Mouse (Mus musculus): ENCODE measurements around the gene Clec4a1. TPM values are rescaled to one million over a fixed set of nuclear protein-coding genes. Genes with fewer than 3 reads are reported as not detected.

The Clec4a1 gene
- not detected for polyA plus RNA-seq (2017; shearing (Covaris generic))

GRCm38 (mm10) chr6:122921451-122921850 lies at the start of gene Clec4a1:
Gene Clec4a1, plus strand, starts transcription at chr6:122921848.

GRCm38 (mm10) chr6:122873871-122874719 lies 47.6 kb upstream of the Clec4a1 start, which contains the start of gene Necap1:
Gene Necap1, plus strand, starts transcription at chr6:122874474.

GRCm38 (mm10) chr6:122952401-122952800 lies 30.8 kb downstream of the Clec4a1 start, which contains the start of gene Clec4a3:
Gene Clec4a3, plus strand, starts transcription at chr6:122952515.

Other genes starting within 250 kb of the Clec4a1 start
- not detected for gene Nanog, start 214.4 kb upstream of the Clec4a1 start, polyA plus RNA-seq (2017; shearing (Covaris generic))
- 27.2 TPM for gene Slc2a3, start 120.2 kb upstream of the Clec4a1 start, polyA plus RNA-seq (2017; shearing (Covaris generic))
- 44.5 TPM for gene Foxj2, start 101.9 kb upstream of the Clec4a1 start, polyA plus RNA-seq (2017; shearing (Covaris generic))
- not detected for gene C3ar1, start 65.7 kb upstream of the Clec4a1 start, polyA plus RNA-seq (2017; shearing (Covaris generic))
- 43.1 TPM for gene Necap1, start 47.4 kb upstream of the Clec4a1 start, polyA plus RNA-seq (2017; shearing (Covaris generic))
- not detected for gene Clec4a3, start 30.7 kb downstream of the Clec4a1 start, polyA plus RNA-seq (2017; shearing (Covaris generic))
- gene Clec4a4, start 68.5 kb downstream of the Clec4a1 start, polyA plus RNA-seq (2017; shearing (Covaris generic)) = not detected
- gene Clec4b1, start 128.1 kb downstream of the Clec4a1 start, polyA plus RNA-seq (2017; shearing (Covaris generic)) = not detected
- gene Clec4a2, start 184.6 kb downstream of the Clec4a1 start, polyA plus RNA-seq (2017; shearing (Covaris generic)) = not detected